Mouse (Mus musculus): ENCODE measurements around the gene Stx4a. TPM values are rescaled to one million over a fixed set of nuclear protein-coding genes. Genes with fewer than 3 reads are reported as not detected.

The Stx4a gene
- polyA plus RNA-seq, 1 experiment from 2014 or later = 44.6 TPM

- no peak for ATAC-seq (ENCODE audit: low FRiP score, low TSS enrichment)
- 86% methylated on average over 13 of the region's 13 CpGs for WGBS
- Histone ChIP-seq H3K36me3 (ENCODE audit: insufficient read depth, low read length) (peaks cover 60% of the 10 kb centered on the region), H3K4me2 (replicated peaks; ENCODE audit: low read depth, low read length) (no peak overlapping the region), H3K4me3 (ENCODE audit: low read length) (no peak overlapping the region), H3K27me3 (ENCODE audit: insufficient read depth, low read length) (no peaks in the 10 kb centered on the region), H3K9me3 (ENCODE audit: low read length) (no peaks in the 10 kb centered on the region), H3K4me1 (ENCODE audit: insufficient read depth, low read length) (peaks cover 10% of the 10 kb centered on the region), H3K27ac (ENCODE audit: low read length) (no peak overlapping the region), H3K9ac (replicated peaks; ENCODE audit: low read length) (no peak overlapping the region)
These were observed 24.9 kb upstream of the Stx4a start for GRCm38 (mm10) chr7:127799211-127799610.

DNA sequence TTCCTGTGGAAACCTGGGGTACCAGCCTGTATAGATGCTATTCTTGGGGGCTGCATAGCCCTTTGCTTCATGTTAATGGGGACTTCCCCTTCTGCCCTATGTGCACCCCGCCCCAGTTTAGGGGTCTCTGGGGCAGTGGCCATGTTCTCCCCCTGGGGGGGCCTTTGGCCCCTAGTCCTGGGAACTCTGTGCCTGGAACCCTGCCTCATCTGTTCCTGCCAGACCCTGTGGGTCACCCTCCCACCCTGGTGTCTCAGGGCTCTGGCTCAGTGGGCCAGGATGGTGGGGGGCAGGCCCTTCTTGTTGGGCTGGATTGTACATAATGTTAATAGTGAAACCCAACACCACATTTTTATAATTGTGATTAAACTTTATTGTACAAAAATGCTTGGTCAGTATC, 24.4 kb upstream of the Stx4a start:
- 94% methylated on average over 1 of the region's 1 CpGs for WGBS
- H3K27ac ChIP-seq (ENCODE audit: low read length) = 0 out of 2 replicates have a peak overlapping the region, but pooled peaks have one; percentile 2

DNA sequence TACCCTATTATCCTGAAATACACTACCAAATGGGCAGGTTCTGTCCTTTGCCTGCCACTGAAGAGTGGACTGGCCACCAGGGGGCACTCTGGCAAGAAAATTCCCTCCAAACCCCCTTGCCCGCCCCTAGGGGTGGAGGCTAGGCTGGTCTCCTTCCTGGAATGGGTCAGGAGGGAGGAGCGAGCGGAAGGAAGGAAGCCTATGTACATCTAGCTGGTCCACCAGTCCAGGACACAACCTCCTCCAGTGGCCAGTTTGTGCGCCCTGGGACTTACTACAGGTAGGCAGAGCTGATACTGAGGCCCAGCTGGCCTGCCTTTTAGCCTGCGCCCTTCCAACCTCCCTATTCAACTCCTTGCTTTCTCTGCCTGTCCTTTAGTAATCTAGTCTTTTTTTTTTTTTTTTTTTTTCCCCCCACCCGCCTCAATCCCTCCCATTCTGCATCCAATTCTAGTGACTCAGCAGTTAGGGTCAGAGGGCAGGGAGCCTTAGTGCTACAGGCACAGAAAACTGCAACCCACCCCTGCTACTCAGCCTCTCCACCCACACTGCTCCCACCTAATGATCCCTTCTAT, 23.6 kb upstream of the Stx4a start, which contains the start of gene Hsd3b7:
Gene Hsd3b7, plus strand, starts transcription at position 170 of the 575 bp plus-strand sequence.
- Histone ChIP-seq H3K4me3 (ENCODE audit: low read length) (peak within 1 kb of the TSS; percentile 34), H3K27me3 (ENCODE audit: insufficient read depth, low read length) (no peaks in the 10 kb centered on the region), H3K27ac (ENCODE audit: low read length) (peak within 1 kb of the TSS; percentile 62; the same call in 1 of the 2 replicates), H3K9ac (replicated peaks; ENCODE audit: low read length) (peak within 1 kb of the TSS; percentile 54), H3K36me3 (ENCODE audit: insufficient read depth, low read length) (peaks cover 53% of the 10 kb centered on the region), H3K9me3 (ENCODE audit: low read length) (no peaks in the 10 kb centered on the region), H3K4me2 (replicated peaks; ENCODE audit: low read depth, low read length) (peak within 1 kb of the TSS; percentile 55), H3K4me1 (ENCODE audit: insufficient read depth, low read length) (peaks cover 10% of the 10 kb centered on the region)
- 23% methylated on average over 6 of the region's 6 CpGs for WGBS
- ATAC-seq (ENCODE audit: low FRiP score, low TSS enrichment) = peak; percentile 96

More for the DNA sequence above, 24.4 kb upstream of the Stx4a start:
- ATAC-seq (ENCODE audit: low FRiP score, low TSS enrichment) = peak; percentile 9; the same call in 1 of the 2 replicates
- H3K4me3 ChIP-seq (ENCODE audit: low read length) = no peak overlapping the region
- peaks cover 60% of the 10 kb centered on the region for H3K36me3 ChIP-seq (ENCODE audit: insufficient read depth, low read length)
- peaks cover 10% of the 10 kb centered on the region for H3K4me1 ChIP-seq (ENCODE audit: insufficient read depth, low read length)
- H3K27me3 ChIP-seq (ENCODE audit: insufficient read depth, low read length) = no peaks in the 10 kb centered on the region
- no peak overlapping the region for H3K9ac ChIP-seq (replicated peaks; ENCODE audit: low read length)
- H3K9me3 ChIP-seq (ENCODE audit: low read length) = no peaks in the 10 kb centered on the region
- H3K4me2 ChIP-seq (replicated peaks; ENCODE audit: low read depth, low read length) = no peak overlapping the region

DNA sequence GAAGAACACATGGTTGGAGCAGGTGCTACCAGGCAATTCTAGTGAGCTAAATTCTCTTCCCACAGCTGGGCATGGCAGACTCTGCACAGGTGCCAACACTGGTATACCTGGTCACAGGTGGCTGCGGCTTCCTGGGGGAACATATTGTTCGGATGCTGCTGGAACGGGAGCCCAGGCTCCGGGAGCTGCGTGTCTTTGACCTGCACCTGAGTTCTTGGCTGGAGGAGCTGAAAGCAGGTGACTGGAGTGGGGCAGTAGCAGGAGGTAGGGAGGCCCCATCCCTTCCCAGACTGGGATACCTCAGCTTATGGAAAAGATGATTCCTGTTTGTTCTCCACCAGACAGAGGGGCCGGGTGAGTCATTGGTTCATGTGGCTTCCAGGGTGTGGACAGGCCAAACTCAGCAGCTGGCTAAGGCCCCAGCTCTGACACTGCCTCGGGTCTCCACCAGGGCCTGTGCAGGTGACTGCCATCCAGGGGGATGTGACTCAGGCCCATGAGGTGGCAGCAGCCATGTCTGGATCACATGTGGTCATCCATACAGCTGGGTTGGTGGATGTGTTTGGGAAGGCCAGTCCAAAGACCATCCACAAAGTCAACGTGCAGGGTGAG, 23.0 kb upstream of the Stx4a start:
- 0 out of 2 replicates have a peak, but pooled peaks have one; percentile 14 for ATAC-seq (ENCODE audit: low FRiP score, low TSS enrichment)
- 91% methylated on average over 8 of the region's 8 CpGs for WGBS
- H3K4me1 ChIP-seq (ENCODE audit: insufficient read depth, low read length) = peaks cover 10% of the 10 kb centered on the region
- peak overlapping the region; percentile 54 for H3K9ac ChIP-seq (replicated peaks; ENCODE audit: low read length)
- no peaks in the 10 kb centered on the region for H3K9me3 ChIP-seq (ENCODE audit: low read length)
- no peaks in the 10 kb centered on the region for H3K27me3 ChIP-seq (ENCODE audit: insufficient read depth, low read length)
- peak overlapping the region; percentile 62; the same call in 1 of the 2 replicates for H3K27ac ChIP-seq (ENCODE audit: low read length)
- peak overlapping the region; percentile 34 for H3K4me3 ChIP-seq (ENCODE audit: low read length)
- peak overlapping the region; percentile 55 for H3K4me2 ChIP-seq (replicated peaks; ENCODE audit: low read depth, low read length)
- peaks cover 48% of the 10 kb centered on the region for H3K36me3 ChIP-seq (ENCODE audit: insufficient read depth, low read length)

GRCm38 (mm10) chr7:127802313-127802712, 21.8 kb upstream of the Stx4a start:
- H3K36me3 ChIP-seq (ENCODE audit: insufficient read depth, low read length) = peaks cover 36% of the 10 kb centered on the region
- ATAC-seq (ENCODE audit: low FRiP score, low TSS enrichment) = no peak
- H3K4me1 ChIP-seq (ENCODE audit: insufficient read depth, low read length) = peaks cover 10% of the 10 kb centered on the region
- no peaks in the 10 kb centered on the region for H3K27me3 ChIP-seq (ENCODE audit: insufficient read depth, low read length)
- no peak overlapping the region for H3K4me3 ChIP-seq (ENCODE audit: low read length)
- H3K27ac ChIP-seq (ENCODE audit: low read length) = no peak overlapping the region
- H3K4me2 ChIP-seq (replicated peaks; ENCODE audit: low read depth, low read length) = no peak overlapping the region
- WGBS = 95% methylated on average over 17 of the region's 17 CpGs
- no peak overlapping the region for H3K9ac ChIP-seq (replicated peaks; ENCODE audit: low read length)
- no peaks in the 10 kb centered on the region for H3K9me3 ChIP-seq (ENCODE audit: low read length)

DNA sequence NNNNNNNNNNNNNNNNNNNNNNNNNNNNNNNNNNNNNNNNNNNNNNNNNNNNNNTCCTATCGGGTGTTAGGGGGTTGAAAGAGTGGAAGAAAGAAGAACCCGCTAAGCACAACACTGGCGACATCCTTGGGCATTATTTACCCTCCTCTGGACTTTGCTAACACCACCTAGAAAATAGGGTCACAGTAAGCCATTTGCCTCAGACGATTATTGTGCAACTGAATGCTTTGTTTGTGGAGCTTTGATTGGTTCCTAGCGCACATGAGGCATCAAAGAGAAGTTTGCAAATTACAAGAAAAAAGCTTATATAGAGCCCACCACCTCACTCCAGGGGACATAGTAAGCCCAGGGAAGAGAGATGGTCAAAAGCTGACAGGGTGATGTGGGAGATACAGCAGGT, 15.3 kb upstream of the Stx4a start:
- WGBS = 65% methylated on average over 5 of the region's 5 CpGs
- no peaks in the 10 kb centered on the region for H3K36me3 ChIP-seq (ENCODE audit: insufficient read depth, low read length)
- H3K9me3 ChIP-seq (ENCODE audit: low read length) = no peaks in the 10 kb centered on the region
- H3K27me3 ChIP-seq (ENCODE audit: insufficient read depth, low read length) = no peaks in the 10 kb centered on the region
- H3K27ac ChIP-seq (ENCODE audit: low read length) = no peak overlapping the region
- H3K4me2 ChIP-seq (replicated peaks; ENCODE audit: low read depth, low read length) = no peak overlapping the region
- ATAC-seq (ENCODE audit: low FRiP score, low TSS enrichment) = no peak
- H3K4me3 ChIP-seq (ENCODE audit: low read length) = no peak overlapping the region
- no peak overlapping the region for H3K9ac ChIP-seq (replicated peaks; ENCODE audit: low read length)
- H3K4me1 ChIP-seq (ENCODE audit: insufficient read depth, low read length) = no peaks in the 10 kb centered on the region

DNA sequence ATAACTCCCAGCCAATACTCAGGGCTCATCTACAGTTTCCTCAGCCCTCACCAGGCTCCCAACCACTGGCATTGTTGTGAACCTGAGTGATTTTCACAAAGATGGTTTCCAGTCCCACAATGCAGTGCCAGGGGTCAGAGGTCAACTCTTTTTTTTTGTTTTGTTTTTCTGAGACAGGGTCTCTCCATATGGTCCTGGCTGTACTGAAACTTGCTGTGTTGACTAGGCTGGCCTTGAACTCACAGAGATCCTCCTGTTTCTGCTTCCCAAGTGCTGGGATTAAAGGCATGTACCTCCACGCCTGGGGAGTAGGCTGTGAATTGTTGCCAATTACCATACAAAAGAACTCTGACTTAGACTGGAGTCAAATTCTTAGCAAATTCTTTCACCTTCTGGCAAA, 14.2 kb upstream of the Stx4a start:
- no peak for ATAC-seq (ENCODE audit: low FRiP score, low TSS enrichment)
- Histone ChIP-seq H3K27me3 (ENCODE audit: insufficient read depth, low read length) (no peaks in the 10 kb centered on the region), H3K9me3 (ENCODE audit: low read length) (no peaks in the 10 kb centered on the region), H3K9ac (replicated peaks; ENCODE audit: low read length) (no peak overlapping the region), H3K4me3 (ENCODE audit: low read length) (no peak overlapping the region), H3K4me1 (ENCODE audit: insufficient read depth, low read length) (0 out of 2 replicates have a peak, but pooled peaks cover 2% of the 10 kb centered on the region), H3K36me3 (ENCODE audit: insufficient read depth, low read length) (no peaks in the 10 kb centered on the region), H3K27ac (ENCODE audit: low read length) (no peak overlapping the region), H3K4me2 (replicated peaks; ENCODE audit: low read depth, low read length) (no peak overlapping the region)
- 92% methylated on average over 1 of the region's 1 CpGs for WGBS

DNA sequence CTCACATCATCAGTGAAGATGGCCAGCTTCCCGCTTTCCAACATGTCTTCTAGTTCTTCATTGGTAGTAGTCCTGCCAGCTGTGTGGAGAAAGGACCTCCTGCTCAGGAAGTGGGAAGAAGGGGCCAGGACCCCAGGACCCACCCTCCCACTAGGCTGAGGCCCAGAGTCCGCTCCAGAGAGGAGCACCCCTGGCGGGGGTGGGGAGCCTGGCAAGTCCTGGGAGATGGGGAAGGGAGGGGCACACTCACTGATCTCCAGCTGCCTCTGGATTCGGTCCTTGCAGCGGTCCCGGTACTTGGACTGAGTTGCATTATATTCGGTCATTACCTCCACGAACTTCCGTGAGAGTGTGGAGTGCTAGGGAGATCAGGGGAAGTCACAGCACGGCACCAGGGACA, 13.4 kb upstream of the Stx4a start:
- ATAC-seq (ENCODE audit: low FRiP score, low TSS enrichment) = no peak
- Histone ChIP-seq H3K27ac (ENCODE audit: low read length) (no peak overlapping the region), H3K9me3 (ENCODE audit: low read length) (no peaks in the 10 kb centered on the region), H3K4me3 (ENCODE audit: low read length) (no peak overlapping the region), H3K9ac (replicated peaks; ENCODE audit: low read length) (no peak overlapping the region), H3K36me3 (ENCODE audit: insufficient read depth, low read length) (no peaks in the 10 kb centered on the region), H3K27me3 (ENCODE audit: insufficient read depth, low read length) (no peaks in the 10 kb centered on the region), H3K4me2 (replicated peaks; ENCODE audit: low read depth, low read length) (no peak overlapping the region), H3K4me1 (ENCODE audit: insufficient read depth, low read length) (peaks cover 6% of the 10 kb centered on the region; the same call in 1 of the 2 replicates)
- WGBS = 76% methylated on average over 10 of the region's 10 CpGs

GRCm38 (mm10) chr7:127811240-127811639, 12.9 kb upstream of the Stx4a start:
- 88% methylated on average over 4 of the region's 4 CpGs for WGBS
- Histone ChIP-seq H3K9me3 (ENCODE audit: low read length) (no peaks in the 10 kb centered on the region), H3K36me3 (ENCODE audit: insufficient read depth, low read length) (no peaks in the 10 kb centered on the region), H3K4me1 (ENCODE audit: insufficient read depth, low read length) (peaks cover 12% of the 10 kb centered on the region; the same call in 1 of the 2 replicates), H3K4me3 (ENCODE audit: low read length) (no peak overlapping the region), H3K4me2 (replicated peaks; ENCODE audit: low read depth, low read length) (no peak overlapping the region), H3K27me3 (ENCODE audit: insufficient read depth, low read length) (no peaks in the 10 kb centered on the region), H3K27ac (ENCODE audit: low read length) (no peak overlapping the region), H3K9ac (replicated peaks; ENCODE audit: low read length) (no peak overlapping the region)
- no peak for ATAC-seq (ENCODE audit: low FRiP score, low TSS enrichment)

DNA sequence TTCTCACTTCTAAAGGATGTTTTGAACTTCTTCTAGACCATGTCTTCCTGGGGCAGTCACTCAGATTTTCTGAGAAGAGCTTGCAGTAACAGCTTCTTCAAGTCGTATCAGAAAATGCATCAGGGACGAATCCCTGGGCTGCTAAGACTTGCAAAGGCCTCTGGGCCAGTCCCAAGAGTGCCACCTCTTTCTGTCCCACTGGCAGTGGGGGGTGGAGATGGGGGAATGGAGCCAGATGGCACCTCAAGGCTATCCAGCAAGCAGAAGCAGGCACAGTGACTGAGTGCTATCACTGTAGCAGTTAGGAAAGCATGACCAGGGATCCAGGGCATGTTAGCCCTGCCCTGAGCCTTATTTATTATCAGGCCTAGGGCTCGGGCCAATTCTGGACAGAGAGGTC, 11.8 kb upstream of the Stx4a start:
- Histone ChIP-seq H3K27me3 (ENCODE audit: insufficient read depth, low read length) (no peaks in the 10 kb centered on the region), H3K4me3 (ENCODE audit: low read length) (no peak overlapping the region), H3K36me3 (ENCODE audit: insufficient read depth, low read length) (no peaks in the 10 kb centered on the region), H3K4me2 (replicated peaks; ENCODE audit: low read depth, low read length) (no peak overlapping the region), H3K27ac (ENCODE audit: low read length) (no peak overlapping the region), H3K9me3 (ENCODE audit: low read length) (no peaks in the 10 kb centered on the region), H3K4me1 (ENCODE audit: insufficient read depth, low read length) (peaks cover 12% of the 10 kb centered on the region; the same call in 1 of the 2 replicates), H3K9ac (replicated peaks; ENCODE audit: low read length) (no peak overlapping the region)
- no peak for ATAC-seq (ENCODE audit: low FRiP score, low TSS enrichment)
- 86% methylated on average over 3 of the region's 3 CpGs for WGBS

Measured in kidney, embryonic 16.5 days (tissue).